Mouse (Mus musculus) ES-E14 (cell line): ENCODE results near the gene Syt2.

ENCODE experiments used
- CHD2 ChIP-seq: IDR thresholded peaks from 2 replicates; pipeline ENCODE4 v1.6.1; 2014; ENCODE audit warnings: mild to moderate bottlenecking, low read depth, low read length, inconsistent platforms
- ZC3H11A ChIP-seq: IDR thresholded peaks from 2 replicates; pipeline ENCODE4 v1.6.1; 2012; ENCODE audit warnings: low read depth, mild to moderate bottlenecking, inconsistent platforms, low read length, borderline replicate concordance
- ZNF384 ChIP-seq: IDR thresholded peaks from 2 replicates; pipeline ENCODE4 v1.6.1; 2012; ENCODE audit warnings: low read depth, low read length, inconsistent platforms

GRCm38 (mm10) chr1:134651851-134652398 is 5.4 kb downstream of the Syt2 start:
- TF ChIP-seq ZNF384 (no peak), CHD2 (no peak), ZC3H11A (no peak)
